Mouse (Mus musculus) kidney, postnatal 10 days (tissue): ENCODE results near the gene Ift57.

Experiments
- DNase-seq: peaks from one replicate; pipeline ENCODE4 v3.0.0; 2021; ENCODE audit warnings: mixed read lengths

Ift57 gene

DNA sequence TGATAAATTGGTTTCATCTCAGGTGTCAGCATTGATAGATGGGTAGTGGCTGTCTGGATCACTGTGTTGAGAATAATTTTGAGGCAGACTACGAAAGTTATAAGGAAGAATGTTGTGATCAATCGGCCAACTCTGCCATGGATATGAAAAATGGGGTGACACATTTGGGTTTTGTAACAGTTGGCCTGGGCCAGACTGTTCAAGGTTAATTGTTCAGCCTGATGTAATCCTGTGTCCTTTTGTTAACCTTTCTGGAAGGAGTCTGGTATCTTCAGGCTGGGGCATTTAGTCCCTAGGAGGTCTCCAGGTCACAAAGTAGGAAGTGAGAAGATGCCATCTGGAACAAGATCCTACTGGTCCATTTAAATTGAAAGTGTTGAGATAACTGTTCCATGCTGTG, 97.2 kb downstream of the Ift57 start:
- no peak for DNase-seq

DNA sequence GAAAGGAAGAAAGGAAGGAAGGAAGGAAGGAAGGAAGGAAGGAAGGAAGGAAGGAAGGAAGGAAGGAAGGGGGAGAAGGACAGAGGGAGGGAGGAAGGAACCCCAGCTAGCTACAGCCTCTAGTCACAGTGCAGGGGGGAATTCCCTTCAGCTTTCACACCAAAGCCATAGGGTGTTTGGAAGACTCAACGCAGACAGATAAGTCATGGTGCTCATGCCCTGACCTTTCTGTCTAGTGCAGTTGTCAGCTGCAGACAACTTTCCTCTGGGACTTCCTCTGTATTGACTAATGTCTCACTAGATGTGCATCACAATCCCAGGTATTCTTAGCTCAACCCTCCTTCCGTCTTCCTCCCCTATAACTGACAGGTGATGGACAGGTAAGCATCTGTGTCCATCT, 97.9 kb downstream of the Ift57 start:
- DNase-seq: no peak

DNA sequence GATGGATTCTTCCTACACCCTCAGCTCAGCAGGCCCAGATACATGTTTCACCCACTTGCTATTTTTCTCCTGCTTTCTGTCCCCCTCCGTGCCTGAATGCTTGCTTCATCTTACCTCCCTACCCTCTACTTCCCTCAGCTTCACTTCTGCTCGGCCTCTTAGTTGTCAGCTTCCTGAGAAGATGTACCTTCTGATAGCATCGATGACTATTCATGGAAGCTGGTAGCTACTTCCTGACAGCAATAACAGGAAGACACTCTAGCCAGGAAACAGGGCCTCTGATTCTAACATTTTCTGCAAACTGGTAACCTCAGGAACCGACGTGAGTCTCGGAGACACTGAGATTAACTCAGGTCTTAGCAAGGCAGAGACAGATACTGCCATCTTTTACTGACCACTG, 99.8 kb downstream of the Ift57 start:
- no peak for DNase-seq

DNA sequence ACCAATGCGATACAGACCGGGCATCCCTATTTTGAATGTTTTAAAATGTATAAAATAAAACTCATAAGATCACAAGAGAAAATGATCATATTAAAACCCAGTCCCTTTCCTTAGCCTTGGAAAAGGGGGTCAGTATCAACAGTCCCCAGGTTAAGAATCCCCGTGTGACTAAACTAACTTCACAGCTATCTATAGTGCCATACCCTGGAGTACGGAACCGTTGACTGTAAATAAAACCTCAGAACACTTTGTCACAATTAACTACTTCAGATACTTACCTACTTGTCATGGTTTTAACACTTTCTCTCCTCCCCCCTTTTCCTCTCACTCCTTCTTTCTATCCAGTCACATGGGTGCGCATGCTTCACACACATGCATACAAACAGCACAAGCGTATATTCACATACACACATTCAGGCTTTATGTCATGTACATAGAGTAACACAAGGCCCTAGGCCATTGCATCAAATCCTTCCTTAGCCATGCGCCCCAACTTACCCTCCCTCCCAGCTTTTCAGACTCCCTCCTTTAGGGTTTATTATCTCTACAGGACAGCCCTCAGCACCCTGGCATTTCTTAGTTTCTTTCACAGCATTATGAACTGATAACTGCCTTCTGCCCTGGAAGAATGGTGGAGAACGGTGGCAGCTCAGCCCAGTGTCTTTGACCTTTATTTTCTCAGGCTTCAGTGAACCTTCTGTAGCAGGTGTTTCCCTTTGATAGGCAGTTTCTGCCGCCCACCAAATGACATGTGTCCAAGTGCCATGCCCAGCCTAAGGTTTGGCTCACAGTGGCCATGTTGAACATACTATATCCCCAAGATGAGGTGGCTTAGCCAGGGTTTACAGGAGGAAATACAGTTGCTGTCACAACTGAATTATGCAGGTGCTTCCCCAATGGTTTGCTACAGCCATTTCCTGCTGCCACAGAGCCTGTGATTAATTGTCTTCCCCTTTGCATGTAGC, 100.8 kb downstream of the Ift57 start, which contains the start of gene Cd47:
TSS of gene Cd47 (plus strand) at position 937 of the 965 bp plus-strand sequence.
- DNase-seq: peak; percentile 60

DNA sequence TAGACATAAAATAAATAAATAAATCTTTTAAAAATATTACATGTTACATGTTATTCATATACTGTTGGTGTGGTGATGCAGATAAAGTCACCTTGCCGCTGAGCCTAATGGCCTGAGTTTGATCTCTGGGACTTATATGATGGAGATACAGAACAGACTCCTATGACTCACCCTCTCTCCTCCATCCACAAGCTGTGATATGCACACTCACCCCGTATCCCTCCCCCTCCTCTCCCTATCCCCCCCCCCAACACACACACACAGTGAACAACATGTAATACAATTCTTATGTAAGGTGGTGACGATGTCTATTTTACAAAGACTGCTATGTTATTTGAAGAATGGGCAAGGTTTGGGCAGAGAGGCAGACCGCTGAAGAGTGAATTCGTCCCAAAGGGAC, 102.0 kb downstream of the Ift57 start:
- no peak for DNase-seq

DNA sequence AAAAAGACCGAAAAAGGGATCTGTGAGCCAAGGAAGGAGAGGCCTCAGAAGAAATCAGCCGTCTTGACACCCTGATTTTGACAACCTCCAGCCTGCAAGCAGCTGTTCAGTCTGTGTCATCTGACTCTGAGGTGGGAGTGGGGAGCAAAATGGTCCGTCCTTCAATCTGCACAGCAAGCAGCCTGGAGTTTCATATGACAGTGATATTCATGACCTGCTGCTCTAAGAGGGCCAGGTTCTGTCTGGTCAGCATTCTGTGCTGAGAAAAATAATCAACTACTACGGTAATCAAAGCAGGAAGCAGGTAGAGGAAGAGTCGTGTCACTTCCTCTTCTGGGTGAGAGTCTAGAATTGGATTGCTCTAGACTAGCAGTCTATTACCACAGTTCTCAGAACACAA, 102.4 kb downstream of the Ift57 start:
- DNase-seq: peak; percentile 22

DNA sequence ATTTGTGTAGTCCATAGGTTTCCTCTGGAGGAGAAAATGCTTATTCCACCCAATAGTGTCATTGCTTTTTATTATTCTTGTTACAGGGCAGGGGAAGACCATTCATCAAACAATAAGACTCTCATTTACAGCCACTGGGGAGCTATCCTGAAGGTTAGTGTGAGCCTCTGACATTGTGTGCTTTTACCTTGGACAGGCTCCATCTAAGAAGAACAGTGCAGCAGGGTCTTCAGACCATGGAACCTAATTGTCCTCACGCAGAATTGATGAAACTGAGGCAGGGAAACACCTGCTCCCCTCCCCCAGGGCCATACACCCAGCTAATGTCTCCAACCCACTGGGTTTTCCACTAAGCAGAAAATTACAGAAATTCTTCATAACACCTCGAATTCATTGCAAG, 104.0 kb downstream of the Ift57 start:
- no peak for DNase-seq

DNA sequence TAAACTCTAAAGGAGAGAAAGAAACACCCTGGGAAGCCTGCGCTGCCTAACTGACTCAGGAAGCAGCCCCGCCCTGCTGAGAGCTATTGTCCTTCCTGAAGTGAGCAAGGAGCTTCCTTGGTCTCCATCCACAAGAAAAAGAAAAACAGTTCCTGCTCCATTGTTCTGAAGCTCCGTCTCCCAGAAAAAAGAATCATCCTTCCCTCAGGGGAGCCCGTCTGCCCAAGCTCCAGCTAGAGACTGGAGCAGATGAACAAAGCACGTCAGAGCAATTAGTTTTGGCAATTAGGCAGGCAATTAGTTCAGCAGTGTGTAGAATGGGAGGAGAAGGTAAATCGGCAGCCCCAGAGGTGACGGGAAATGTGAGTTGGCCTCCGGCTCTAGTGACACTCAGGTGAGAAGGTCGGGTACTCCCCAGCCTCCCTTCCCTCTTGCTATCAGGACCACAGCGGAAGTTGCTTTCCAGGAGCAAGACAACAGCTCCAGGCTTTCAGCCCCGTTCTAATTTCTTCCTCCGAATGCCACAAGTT, 105.0 kb downstream of the Ift57 start:
- DNase-seq: peak; percentile 51

DNA sequence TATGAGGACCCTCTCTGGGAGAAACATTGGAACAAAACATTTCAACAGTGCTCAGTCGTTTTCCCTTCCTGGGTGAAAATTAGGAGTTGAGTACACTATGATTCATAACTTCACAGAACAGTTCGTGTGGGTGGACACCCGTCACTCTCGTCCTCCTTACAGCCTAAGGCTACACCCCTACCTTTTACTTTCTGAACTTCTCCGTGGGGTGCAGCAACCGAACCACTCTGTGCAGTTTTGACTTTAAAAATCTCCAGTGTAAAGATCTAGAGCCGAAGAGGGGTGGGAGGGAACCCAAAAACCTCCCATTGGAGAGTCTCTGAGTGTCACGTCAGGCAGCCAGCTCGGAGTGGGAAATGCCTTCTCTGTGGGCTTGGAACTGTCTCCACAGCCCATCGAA, 107.9 kb downstream of the Ift57 start:
- no peak for DNase-seq

DNA sequence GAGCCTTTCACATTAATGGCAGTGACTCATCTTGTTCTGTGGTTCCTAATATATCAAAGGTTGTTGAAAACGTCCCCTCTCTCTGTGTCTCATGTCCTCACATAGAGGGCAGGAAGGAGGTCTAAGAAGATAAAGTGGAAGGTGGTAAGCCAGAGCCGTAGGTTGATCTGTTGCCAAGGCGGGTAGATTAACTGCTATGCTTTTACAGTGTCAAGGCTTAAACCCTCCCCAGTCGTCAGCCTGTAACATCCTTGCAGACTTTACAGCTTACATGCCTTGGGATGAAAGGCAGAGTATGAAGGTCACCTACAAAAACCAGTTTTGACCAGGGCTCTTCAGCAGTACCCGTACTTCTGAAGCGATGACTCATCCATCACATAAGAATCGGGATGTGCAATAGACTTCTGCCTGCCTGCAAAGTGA, 108.4 kb downstream of the Ift57 start:
- no peak for DNase-seq

DNA sequence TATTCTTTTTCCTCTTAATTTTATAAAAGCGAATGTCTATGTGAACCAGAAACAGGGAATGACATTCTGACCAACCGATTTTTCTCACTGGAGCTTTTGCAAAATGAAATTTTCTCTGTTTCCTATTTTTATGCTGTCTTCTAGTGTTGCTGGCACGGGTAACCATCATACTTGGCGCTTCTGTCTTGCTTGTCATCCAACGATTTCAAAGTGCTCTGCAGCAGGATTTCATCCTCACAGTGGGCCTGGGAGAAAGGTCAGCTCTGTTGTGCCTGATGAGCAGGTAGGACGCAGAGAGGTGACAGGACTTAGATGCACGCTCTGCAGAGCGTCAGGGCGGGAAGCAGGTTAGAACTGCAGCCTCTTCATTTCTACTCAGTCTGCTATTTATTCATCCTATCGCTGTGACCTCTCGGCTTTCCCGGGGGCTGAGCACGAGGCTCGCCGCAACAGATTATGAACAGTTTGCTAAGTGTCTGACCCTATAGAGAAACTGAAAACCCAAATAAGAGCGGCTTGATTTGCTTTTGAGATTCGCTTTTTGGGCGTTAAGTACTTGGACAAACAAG, 108.9 kb downstream of the Ift57 start:
- DNase-seq: no peak

DNA sequence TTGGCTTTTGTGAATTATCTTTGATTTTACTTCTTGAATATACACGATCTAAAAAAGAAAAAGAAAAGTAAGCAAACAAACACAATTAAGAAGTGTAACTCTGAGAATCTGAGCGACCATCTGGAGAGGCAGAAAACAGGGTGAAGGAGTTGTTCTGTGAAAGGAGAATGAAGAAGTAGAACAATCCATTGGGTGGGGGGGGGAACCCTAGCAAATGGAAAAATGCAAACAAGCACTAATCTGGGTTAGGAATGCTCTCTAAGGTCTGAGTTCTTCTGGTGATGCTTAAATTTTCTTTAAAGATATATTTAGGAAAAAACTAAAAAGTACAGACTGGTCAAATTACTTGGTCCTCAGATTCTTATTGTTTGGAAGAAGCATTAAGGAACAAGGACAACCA, 112.9 kb downstream of the Ift57 start:
- no peak for DNase-seq

DNA sequence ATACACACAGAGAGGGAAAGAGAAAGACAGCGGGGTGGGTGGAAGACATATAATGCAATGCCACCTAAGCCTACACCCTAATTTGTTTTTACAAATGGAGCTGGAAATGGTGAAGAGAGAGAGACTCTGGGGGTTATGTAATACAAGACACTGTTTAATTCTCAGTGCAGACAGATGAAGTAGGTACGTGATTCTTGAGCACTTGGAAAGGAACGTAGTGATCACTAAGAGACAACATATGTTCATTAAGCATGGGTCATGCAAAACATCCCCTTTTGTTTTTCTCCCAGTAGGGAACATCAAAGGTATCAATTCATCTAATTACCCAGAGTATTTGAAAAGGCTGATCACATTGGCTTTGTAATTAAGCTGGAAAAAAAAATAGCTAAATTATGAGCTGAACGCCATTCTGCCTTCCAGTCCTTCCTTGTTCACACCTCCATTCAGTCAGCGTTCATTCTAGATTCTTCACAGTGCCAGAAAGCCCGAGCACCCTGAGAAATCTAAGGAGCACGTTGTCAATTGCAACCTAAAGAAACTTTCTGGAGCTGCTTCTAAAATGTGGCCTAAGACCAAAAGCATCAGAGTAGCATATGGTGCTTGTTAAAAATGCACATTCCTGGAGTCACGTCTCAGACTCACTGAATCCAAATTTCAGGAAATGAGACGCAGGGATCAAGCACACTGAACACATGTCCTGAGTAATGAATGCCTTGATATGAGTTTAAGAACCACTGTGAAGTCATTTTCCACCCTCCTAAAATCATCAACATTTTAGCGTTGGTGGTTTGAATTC, 114.0 kb downstream of the Ift57 start:
- no peak for DNase-seq

DNA sequence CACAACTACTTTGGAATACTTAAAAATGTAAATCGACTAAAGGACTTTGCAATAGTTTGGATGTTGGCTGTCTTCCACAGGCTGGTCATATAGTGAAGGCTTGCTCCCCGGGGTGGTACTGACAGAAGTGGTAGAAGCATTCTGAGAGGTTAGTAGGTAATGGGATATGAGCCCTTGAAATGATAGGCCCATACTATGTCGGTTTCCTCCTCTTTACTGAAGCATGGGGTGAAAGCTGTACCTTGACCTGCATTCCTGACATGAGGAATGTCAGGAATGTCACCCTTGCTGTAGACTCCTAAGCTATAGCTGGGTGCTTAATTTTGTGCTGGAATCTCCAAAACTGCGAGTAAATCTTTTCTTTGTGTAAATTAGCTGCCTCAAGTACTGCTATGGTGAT, 115.4 kb downstream of the Ift57 start:
- peak; percentile 16 for DNase-seq
